Mouse (Mus musculus) left cerebral cortex, adult 18-20 months (tissue): Measurements from ENCODE around the gene Pde4c. TPM values are rescaled to one million over a fixed set of nuclear protein-coding genes. Genes with fewer than 3 reads are reported as not detected.

Source experiments
- DNase-seq, 2 experiments: peaks; one replicate each; pipeline ENCODE4 v3.0.0; 2021 to 2022; ENCODE audit warnings: low spot score in 2 of 2, mixed read lengths in 1 of 2
- microRNA-seq, 2 experiments: library from miRNA; unstranded; fragments of <30 nt; microRNA quantifications; one replicate each; pipeline ENCODE4 v1.2.0; 2021
- total RNA-seq, 2 experiments: library from RNA; stranded (reverse); gene quantifications; 2 replicates each; pipeline ENCODE4 v1.2.3; 2021

The Pde4c gene
- total RNA-seq, 2 experiments from 2014 or later: 1.6 to 3.4 TPM

DNA sequence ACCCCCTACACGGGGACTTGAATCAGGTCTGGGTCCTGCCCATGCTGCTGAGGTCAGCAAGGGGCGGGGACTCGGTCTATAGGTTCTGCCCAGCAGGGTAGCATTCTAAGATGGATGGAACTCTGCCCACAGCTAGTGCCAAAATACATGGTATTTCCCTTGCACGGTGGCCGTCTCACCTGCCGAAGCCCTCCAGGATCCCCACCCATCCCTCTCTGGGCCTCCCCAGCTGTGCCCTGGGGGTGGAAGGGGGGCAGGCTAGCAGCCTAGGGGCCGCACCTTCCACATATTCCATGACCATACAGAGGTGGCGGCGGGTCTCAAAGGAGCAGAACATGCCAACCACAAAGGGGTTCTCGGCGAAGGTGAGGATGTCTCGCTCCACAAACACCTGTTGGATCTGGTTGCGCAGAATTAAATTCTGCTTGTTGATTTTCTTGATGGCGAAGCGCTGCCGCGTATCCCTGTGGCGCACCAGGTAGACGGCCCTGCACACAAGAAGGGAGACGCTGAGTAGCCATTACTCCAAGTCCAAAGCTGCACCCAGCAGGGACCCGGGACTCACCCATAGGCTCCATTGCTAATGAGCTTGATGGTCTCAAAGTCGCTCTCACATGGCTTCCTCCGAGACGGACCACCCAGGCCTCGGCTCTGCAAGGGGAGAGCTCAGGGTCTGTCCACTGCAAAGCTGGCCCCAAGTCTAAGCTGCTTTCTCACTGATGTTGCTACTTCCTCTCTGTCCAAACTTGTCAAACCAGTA lies 63.0 kb downstream of the Pde4c start:
- DNase-seq: no peak

DNA sequence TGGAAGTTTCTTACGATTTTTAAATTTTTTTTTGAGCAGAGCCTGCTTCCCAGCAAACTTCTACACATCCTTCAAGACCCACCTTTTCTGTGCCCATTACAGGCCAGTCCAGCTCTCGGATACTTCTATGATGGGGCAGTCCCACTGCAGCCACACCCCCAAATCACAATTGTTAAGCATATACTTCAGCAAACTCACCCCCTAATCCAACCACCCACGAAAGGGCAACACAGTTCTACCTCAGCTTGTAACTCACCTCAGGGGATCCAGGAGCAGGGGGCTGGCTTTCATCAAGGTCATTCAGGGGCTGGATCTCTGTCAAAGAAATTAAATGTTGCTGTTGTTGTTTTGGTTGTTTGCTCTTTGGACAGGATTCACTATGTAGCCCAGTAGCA lies 63.5 kb downstream of the Pde4c start:
- DNase-seq: no peak

DNA sequence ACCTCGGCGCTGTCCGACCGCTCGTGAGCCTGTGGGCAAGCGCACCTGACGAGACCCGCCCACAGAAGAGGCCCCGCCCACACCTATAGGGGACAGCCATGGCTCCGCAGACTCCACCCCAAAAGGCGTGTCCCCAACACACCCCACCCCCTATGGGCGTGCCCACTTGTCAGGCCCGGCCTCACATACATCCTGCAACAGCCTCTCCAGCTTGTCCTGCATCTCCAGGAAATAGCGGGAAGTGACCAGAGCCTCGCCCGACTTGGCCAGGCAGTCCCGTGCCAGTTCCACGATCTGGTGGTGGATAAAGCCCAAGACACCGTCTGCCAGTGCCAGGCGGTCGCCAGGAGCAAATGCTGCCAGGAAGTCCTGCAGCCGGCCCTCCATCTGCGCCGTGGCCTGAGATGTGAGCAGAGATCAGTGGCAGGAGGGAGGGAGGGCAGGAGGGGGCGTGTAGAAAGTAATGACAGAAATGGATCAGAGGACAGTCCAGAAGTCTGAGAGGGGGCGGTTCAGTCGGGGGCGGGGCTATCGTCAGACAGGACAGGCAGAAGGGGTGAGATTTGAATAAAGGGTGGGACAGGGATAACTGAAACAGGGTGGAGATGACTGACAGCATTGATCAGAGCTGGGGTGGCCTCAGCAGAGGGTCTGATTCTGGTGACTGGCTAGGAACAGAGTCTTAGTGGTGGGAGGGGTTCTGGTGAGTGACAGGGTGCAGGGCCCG lies 64.6 kb downstream of the Pde4c start:
- no peak for DNase-seq

DNA sequence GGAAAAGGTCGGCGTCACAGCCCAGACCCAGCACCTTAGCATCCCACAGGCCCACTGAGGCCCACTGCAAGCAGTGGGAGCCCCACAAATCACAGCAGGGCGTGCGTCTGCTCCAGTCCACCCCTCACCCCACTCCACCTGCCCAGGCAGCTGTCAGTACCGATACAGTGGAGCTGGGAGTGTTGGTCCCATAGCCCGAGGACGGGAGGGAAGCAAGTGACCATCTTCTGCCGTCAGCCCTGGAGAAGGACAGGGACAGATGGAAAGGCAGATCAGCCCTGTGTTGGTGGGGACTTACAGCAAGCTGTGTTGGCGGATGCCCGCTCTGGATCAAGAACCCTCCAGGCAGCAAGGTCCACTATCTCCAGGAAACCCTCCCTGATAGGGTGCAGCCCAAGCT lies 65.5 kb downstream of the Pde4c start:
- no peak for DNase-seq

- DNase-seq: peak in 1 of 2 experiments; percentile 64
Measured at GRCm38 (mm10) chr8:70790846-70791245, 67.3 kb downstream of the Pde4c start.

- DNase-seq: no peak
Measured at GRCm38 (mm10) chr8:70791294-70791701, 67.8 kb downstream of the Pde4c start.

- DNase-seq: peak; percentile 95
Measured at GRCm38 (mm10) chr8:70791975-70792691, 68.6 kb downstream of the Pde4c start.

DNA sequence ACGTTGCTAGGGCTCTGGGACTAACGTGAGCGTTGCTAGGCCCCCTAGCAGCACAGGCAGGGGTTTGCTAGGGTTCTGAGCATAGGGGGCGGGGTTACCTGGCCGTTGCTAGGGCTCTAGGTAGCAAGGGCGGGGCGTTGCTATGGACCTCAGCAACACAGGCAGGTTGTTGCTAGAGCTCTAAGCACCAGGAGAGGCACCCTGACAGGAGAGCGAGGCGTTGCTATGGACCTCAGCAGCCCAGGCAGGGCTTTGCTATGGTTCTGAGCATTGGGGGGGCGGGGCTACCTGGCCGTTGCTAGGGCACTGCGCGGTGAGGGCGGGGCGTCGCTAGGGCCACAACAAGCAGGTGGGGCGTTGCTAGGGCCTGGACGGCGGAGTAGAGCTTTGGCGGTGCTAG lies 69.2 kb downstream of the Pde4c start:
- DNase-seq: peak in 1 of 2 experiments; percentile 76

- DNase-seq: no peak
Measured at GRCm38 (mm10) chr8:70794215-70794614, 70.7 kb downstream of the Pde4c start.

GRCm38 (mm10) chr8:70795370-70795769 lies 71.8 kb downstream of the Pde4c start:
- no peak for DNase-seq

- DNase-seq: no peak
Measured at GRCm38 (mm10) chr8:70796403-70797080, 73.0 kb downstream of the Pde4c start.

DNA sequence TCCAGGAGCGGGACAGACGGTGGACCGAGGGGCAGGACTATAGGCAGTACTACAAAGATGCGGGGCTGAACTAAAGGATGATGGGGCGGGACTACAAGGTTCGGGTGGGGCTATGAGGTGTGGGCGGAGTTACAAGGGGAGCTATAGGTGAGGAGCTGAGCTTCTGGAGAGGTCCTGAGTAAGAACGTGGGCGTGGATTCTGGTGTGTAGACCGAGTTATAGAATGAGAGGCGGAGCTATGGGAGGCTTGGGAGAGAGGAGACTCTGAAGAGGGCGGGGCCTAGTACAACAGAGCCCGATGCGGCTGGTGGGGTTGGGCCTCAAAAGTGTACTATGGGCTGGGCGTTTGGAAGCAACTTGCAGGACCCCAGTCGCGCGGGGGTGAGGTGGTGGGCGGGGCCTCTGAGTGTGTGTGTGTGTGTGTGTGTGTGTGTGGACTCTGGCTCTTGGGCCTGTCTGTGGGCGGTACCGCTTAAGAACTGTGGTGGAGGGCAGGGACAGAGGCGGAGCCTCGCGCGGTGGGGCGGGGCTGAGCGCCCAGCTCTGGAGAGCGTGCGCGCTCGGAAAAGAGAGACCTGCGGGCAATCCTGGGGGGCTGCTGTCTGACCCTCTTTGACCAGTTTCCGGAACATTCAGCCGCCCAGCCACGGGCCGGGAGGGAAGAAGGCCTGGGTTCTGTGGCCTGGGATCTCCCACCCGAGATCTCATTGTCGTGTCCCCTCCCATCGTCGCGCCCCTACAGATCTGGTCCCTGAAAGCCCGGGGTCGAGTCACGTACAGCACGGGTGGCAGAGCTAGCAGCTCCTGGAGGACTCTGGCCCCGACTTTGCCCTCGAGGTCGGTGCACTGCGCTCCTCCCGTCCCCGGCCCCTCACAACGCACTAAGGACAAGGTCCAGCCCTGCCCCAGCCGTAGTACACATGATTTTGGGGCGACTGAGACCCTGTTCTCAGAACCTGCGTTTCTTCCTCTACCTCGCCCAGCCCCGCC lies 73.9 kb downstream of the Pde4c start:
- peak; percentile 79 to 85 for DNase-seq

- peak in 1 of 2 experiments; percentile 49 for DNase-seq
Measured at GRCm38 (mm10) chr8:70798281-70798680, 74.8 kb downstream of the Pde4c start.

GRCm38 (mm10) chr8:70800648-70801047 lies 77.1 kb downstream of the Pde4c start:
- peak; percentile 71 to 81 for DNase-seq

Small RNAs within 50 kb of the gene (microRNA-seq; reads per million reads assigned to microRNA genes)
- gene Mir7240: 8.7 to 14.2 reads per million in 2 experiments

Other genes with a start within 250 kb of the Pde4c start
- 10 to 100 TPM; 43.7 to 44.4 TPM for gene Klhl26, start 246.8 kb upstream of the Pde4c start, total RNA-seq
- 100 to 1,000 TPM; 295 to 296 TPM for gene Tmem59l, start 236.4 kb upstream of the Pde4c start, total RNA-seq
- 1 to 10 TPM; 1.5 to 2.8 TPM for gene Crlf1, start 230.6 kb upstream of the Pde4c start, total RNA-seq
- gene Rex1bd, start 217.0 kb upstream of the Pde4c start, total RNA-seq: 100 to 1,000 TPM; 118 to 122 TPM
- 100 to 1,000 TPM; 924 to 953 TPM for gene Uba52, start 212.9 kb upstream of the Pde4c start, total RNA-seq
- 100 to 1,000 TPM; 407 to 421 TPM for gene Fkbp8, start 196.0 kb upstream of the Pde4c start, total RNA-seq
- 10 to 100 TPM; 44.8 to 46.4 TPM for gene Kxd1, start 195.8 kb upstream of the Pde4c start, total RNA-seq
- gene Ell, start 184.3 kb upstream of the Pde4c start, total RNA-seq: 10 to 100 TPM; 19.0 to 21.6 TPM
- 10 to 100 TPM; 50.4 to 60.8 TPM for gene Isyna1, start 129.3 kb upstream of the Pde4c start, total RNA-seq
- gene Ssbp4, start 114.8 kb upstream of the Pde4c start, total RNA-seq: 100 to 1,000 TPM; 250 to 264 TPM
- 1 to 10 TPM in 1 of 2 experiments, under 1 TPM in 1; 0.70 to 1.0 TPM for gene Lrrc25, start 107.6 kb upstream of the Pde4c start, total RNA-seq
- not detected for gene Gdf15, start 91.3 kb upstream of the Pde4c start, total RNA-seq
- gene Pgpep1, start 63.3 kb upstream of the Pde4c start, total RNA-seq: 10 to 100 TPM; 11.6 to 17.9 TPM
- 10 to 100 TPM; 65.0 to 70.9 TPM for gene Lsm4, start 50.5 kb upstream of the Pde4c start, total RNA-seq
- gene Jund, start 24.8 kb upstream of the Pde4c start, total RNA-seq: 100 to 1,000 TPM; 221 to 289 TPM
- gene Iqcn, start 20.3 kb upstream of the Pde4c start, total RNA-seq: under 1 TPM; 0.09 to 0.16 TPM
- gene Gm3336, start 5.2 kb upstream of the Pde4c start, total RNA-seq: not detected
- 100 to 1,000 TPM; 870 to 892 TPM for gene Rab3a, start 31.0 kb downstream of the Pde4c start, total RNA-seq
- 10 to 100 TPM; 31.3 to 31.4 TPM for gene Mpv17l2, start 37.2 kb downstream of the Pde4c start, total RNA-seq
- 100 to 1,000 TPM; 150 to 153 TPM for gene Pik3r2, start 53.0 kb downstream of the Pde4c start, total RNA-seq
- 100 to 1,000 TPM; 317 to 334 TPM for gene Mast3, start 81.3 kb downstream of the Pde4c start, total RNA-seq
- under 1 TPM; 0.63 to 0.77 TPM for gene Il12rb1, start 84.7 kb downstream of the Pde4c start, total RNA-seq
- gene Arrdc2, start 116.0 kb downstream of the Pde4c start, total RNA-seq: 10 to 100 TPM; 12.0 to 13.3 TPM
- gene Kcnn1, start 139.5 kb downstream of the Pde4c start, total RNA-seq: 10 to 100 TPM; 17.4 to 19.3 TPM
- gene Ccdc124, start 150.2 kb downstream of the Pde4c start, total RNA-seq: 100 to 1,000 TPM; 101 to 102 TPM
- gene Slc5a5, start 169.0 kb downstream of the Pde4c start, total RNA-seq: 10 to 100 TPM; 12.8 to 13.0 TPM
- gene Rpl18a, start 173.7 kb downstream of the Pde4c start, total RNA-seq: 100 to 1,000 TPM; 682 to 726 TPM
- gene Map1s, start 182.2 kb downstream of the Pde4c start, total RNA-seq: 10 to 100 TPM; 87.1 to 98.0 TPM